Mouse (Mus musculus) spleen, postnatal 0 days (tissue): ENCODE data around the gene Olfr1044. TPM values are rescaled to one million over a fixed set of nuclear protein-coding genes. Genes with fewer than 3 reads are reported as not detected.

ENCODE experiments used
- polyA plus RNA-seq: library from polyadenylated mRNA; unstranded; fragments of >200 nt; fragmentation: Nextera tagmentation; extraction: Ambion mirVana; gene quantifications from 2 replicates; pipeline ENCODE4 v1.2.1, GENCODE M21; 2015

Gene Olfr1044
- polyA plus RNA-seq, result 0.27 TPM in 1 of 2 replicates, not detected in the other

DNA sequence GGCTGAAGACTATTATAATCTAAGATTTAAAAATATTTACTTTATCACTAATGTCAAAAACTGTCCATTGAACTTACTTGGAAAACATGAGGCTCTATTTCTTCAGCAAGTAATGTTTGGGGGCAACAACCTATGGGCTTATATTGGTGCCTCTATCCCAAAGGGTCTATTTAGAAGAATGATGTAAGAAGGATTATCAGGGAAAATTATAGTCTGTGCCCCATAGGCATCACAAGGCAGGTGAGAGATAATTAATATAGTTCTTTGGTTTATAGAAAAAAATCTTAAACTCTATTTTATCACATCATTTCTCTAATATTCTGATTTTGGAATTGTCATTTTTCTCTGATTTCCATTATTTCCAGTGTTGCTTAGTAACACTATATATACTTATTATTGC is at the start of gene Olfr1044:
TSS of gene Olfr1044 (minus strand) at position 101 of the 400 bp plus-strand sequence.

GRCm38 (mm10) chr2:86219214-86219613 is 41.6 kb upstream of the Olfr1044 start, which contains the start of gene Olfr1046:
Olfr1046 (minus strand) TSS chr2:86219314.

GRCm38 (mm10) chr2:86202909-86203308 is 25.3 kb upstream of the Olfr1044 start, which contains the start of gene Olfr1045:
Olfr1045 (minus strand) TSS chr2:86203009.

DNA sequence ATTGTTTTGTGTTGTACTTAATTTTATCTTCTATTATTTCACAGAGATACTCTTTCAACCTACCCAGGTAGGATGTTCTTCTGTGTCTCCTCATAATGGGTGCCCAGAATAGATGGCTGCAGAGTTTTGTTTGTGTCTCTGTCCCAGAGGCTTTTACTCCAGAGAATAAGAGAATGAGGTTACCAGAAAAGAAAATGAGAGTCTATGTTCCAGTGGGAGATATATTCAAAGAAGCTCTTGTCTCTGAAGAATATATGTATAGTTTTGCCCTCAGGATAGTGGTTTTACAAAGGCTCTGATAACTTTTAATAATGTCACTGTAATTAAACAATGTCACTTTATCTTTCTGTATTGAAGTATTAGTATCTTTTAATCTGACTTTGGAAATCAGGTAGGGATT is 8.0 kb upstream of the Olfr1044 start, which contains the start of gene Olfr52:
TSS of gene Olfr52 (minus strand) at position 101 of the 400 bp plus-strand sequence.

DNA sequence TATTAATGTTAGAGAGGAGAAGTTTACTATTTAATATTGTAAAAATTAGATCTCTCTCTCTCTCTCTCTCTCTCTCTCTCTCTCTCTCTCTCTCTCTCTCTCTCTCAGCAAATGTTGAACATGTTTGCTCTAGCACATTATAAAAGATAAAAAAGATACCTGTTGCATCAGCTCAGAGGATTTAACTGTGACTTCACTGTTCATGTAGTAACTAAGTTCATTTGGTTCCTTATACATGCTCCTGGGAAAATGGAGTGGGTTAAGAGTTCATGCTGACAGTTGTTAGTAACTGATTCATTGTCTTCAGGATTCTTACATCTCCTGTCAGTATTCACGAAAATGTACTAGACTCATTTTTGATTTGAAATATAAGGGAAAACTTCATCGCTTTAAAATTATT is 10.2 kb downstream of the Olfr1044 start, which contains the start of gene Olfr1043:
TSS of gene Olfr1043 (minus strand) at position 101 of the 400 bp plus-strand sequence.

DNA sequence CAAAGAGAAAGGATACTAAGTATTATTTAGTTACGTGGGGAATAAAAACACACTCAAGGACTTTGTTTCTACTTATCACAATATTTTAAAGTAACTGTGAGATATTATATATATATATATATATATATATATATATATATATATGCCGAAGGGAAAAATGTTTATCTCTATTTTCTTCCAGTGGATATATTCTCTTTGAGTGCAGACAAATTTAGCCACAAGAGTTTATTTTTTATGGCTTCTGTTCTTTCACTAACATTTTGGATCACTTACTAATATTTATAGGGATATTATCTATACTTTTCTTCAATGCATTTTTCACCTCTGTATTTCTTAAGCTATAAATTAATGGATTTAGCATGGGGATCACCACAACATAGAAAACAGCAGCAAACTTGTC is 15.9 kb downstream of the Olfr1044 start, which contains the start of gene Olfr1042:
TSS of gene Olfr1042 (minus strand) at position 101 of the 400 bp plus-strand sequence.

GRCm38 (mm10) chr2:86146632-86147031 is 31.0 kb downstream of the Olfr1044 start, which contains the start of gene Olfr1040:
Olfr1040 (minus strand) TSS chr2:86146732.

DNA sequence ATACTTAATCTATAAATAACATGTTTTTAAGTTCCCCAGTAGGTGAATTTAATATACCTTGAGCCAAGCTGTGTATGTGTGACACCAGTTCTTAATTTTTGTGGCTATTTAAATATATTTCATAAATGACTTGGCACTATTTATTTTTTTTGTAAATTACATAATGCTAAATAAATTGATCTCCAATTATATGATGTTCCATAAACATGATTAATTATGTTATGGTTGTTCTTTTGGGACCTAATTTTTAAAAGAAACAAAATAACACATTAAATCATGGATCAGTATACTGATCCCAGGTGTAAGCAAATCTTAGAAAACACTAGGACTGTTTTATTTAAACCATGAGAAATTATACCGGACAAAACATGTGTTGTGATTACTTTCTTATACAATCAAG is 41.8 kb downstream of the Olfr1044 start, which contains the start of gene Olfr1039:
TSS of gene Olfr1039 (minus strand) at position 101 of the 400 bp plus-strand sequence.

Other genes starting within 250 kb of the Olfr1044 start
- gene Olfr1028, start 227.4 kb downstream of the Olfr1044 start, polyA plus RNA-seq, result not detected in 2 replicates
- gene Olfr1029, start 203.9 kb downstream of the Olfr1044 start, polyA plus RNA-seq, result not detected in 2 replicates
- gene Olfr1030, start 198.5 kb downstream of the Olfr1044 start, polyA plus RNA-seq, result not detected in 2 replicates
- gene Olfr1031, start 187.5 kb downstream of the Olfr1044 start, polyA plus RNA-seq, result not detected in 2 replicates
- not detected in 2 replicates for gene Olfr1032, start 172.3 kb downstream of the Olfr1044 start, polyA plus RNA-seq
- 5.2 and 5.3 TPM in 2 replicates for gene Olfr1033, start 157.2 kb downstream of the Olfr1044 start, polyA plus RNA-seq
- gene Olfr1034, start 132.0 kb downstream of the Olfr1044 start, polyA plus RNA-seq, result 0.05 and 0.07 TPM in 2 replicates
- not detected in 2 replicates for gene Olfr1036, start 103.8 kb downstream of the Olfr1044 start, polyA plus RNA-seq
- gene Olfr1037, start 90.4 kb downstream of the Olfr1044 start, polyA plus RNA-seq, result not detected in 2 replicates
- gene Olfr1039, start 41.9 kb downstream of the Olfr1044 start, polyA plus RNA-seq, result not detected in 2 replicates
- gene Olfr1040, start 31.1 kb downstream of the Olfr1044 start, polyA plus RNA-seq, result not detected in 2 replicates
- gene Olfr1042, start 16.0 kb downstream of the Olfr1044 start, polyA plus RNA-seq, result not detected in 2 replicates
- not detected in 2 replicates for gene Olfr1043, start 10.3 kb downstream of the Olfr1044 start, polyA plus RNA-seq
- gene Olfr52, start 7.9 kb upstream of the Olfr1044 start, polyA plus RNA-seq, result not detected in 2 replicates
- gene Olfr1045, start 25.2 kb upstream of the Olfr1044 start, polyA plus RNA-seq, result not detected in 2 replicates
- gene Olfr1046, start 41.5 kb upstream of the Olfr1044 start, polyA plus RNA-seq, result not detected in 2 replicates
- not detected in 2 replicates for gene Olfr1047, start 53.6 kb upstream of the Olfr1044 start, polyA plus RNA-seq
- gene Olfr1048, start 62.5 kb upstream of the Olfr1044 start, polyA plus RNA-seq, result not detected in 2 replicates
- gene Olfr1049, start 80.5 kb upstream of the Olfr1044 start, polyA plus RNA-seq, result not detected in 2 replicates
- not detected in 2 replicates for gene Olfr1051, start 101.3 kb upstream of the Olfr1044 start, polyA plus RNA-seq
- not detected in 2 replicates for gene Olfr1052, start 114.6 kb upstream of the Olfr1044 start, polyA plus RNA-seq
- not detected in 2 replicates for gene Olfr1053, start 137.5 kb upstream of the Olfr1044 start, polyA plus RNA-seq
- gene Olfr1054, start 157.6 kb upstream of the Olfr1044 start, polyA plus RNA-seq, result not detected in 2 replicates
- not detected in 2 replicates for gene Olfr1055, start 172.5 kb upstream of the Olfr1044 start, polyA plus RNA-seq
- gene Olfr1056, start 184.6 kb upstream of the Olfr1044 start, polyA plus RNA-seq, result not detected in 2 replicates
- gene Olfr1057, start 200.6 kb upstream of the Olfr1044 start, polyA plus RNA-seq, result not detected in 2 replicates
- not detected in 2 replicates for gene Olfr1058, start 210.7 kb upstream of the Olfr1044 start, polyA plus RNA-seq
- not detected in 2 replicates for gene Olfr1061, start 236.2 kb upstream of the Olfr1044 start, polyA plus RNA-seq
- gene Olfr1062, start 248.9 kb upstream of the Olfr1044 start, polyA plus RNA-seq, result not detected in 2 replicates